Mouse (Mus musculus) midbrain, embryonic 10.5 days (tissue): ENCODE data around the gene Clca3b. TPM values are rescaled to one million over a fixed set of nuclear protein-coding genes. Genes with fewer than 3 reads are reported as not detected.
"Not testable (repeated sequence)": the region's sequence is repeated elsewhere in the genome, so short reads cannot be mapped to it uniquely, and the experiment has no call there.

ENCODE experiments used
- DNase-seq: peaks from one replicate; pipeline ENCODE4 v3.0.0-alpha.2; 2017; ENCODE audit warnings: low spot score
- H3K27ac ChIP-seq: fragments of 300-500 bp; sonication (generic); replicated peaks from 2 replicates; pipeline ENCODE4 v1.5.1; 2016; ENCODE audit warnings: mild to moderate bottlenecking
- H3K27me3 ChIP-seq: fragments of 300-500 bp; sonication (generic); 2 replicates; pipeline ENCODE4 v1.6.1; 2016; ENCODE audit warnings: low read depth, mild to moderate bottlenecking; ENCODE audit not compliant: poor library complexity, severe bottlenecking
- H3K36me3 ChIP-seq: fragments of 300-500 bp; sonication (generic); 2 replicates; pipeline ENCODE4 v1.6.1; 2016; ENCODE audit warnings: mild to moderate bottlenecking, moderate library complexity
- H3K4me1 ChIP-seq: fragments of 300-500 bp; sonication (generic); 2 replicates; pipeline ENCODE4 v1.6.1; 2016
- H3K4me3 ChIP-seq: fragments of 300-500 bp; sonication (generic); 2 replicates; pipeline ENCODE4 v1.5.1; 2016; ENCODE audit warnings: mild to moderate bottlenecking, moderate library complexity
- H3K9me3 ChIP-seq: fragments of 300-500 bp; sonication (generic); replicated peaks from 2 replicates; pipeline ENCODE4 v1.6.1; 2016; ENCODE audit warnings: mild to moderate bottlenecking
- WGBS: fragments of 180-500 bp; shearing (Covaris S2); methylation state at CpG from one replicate; pipeline ENCODE4 v1.1.7; 2016; 5-methylcytosine and 5-hydroxymethylcytosine counted together
- polyA plus RNA-seq: library from polyadenylated mRNA; unstranded; fragments of >200 nt; fragmentation: Nextera tagmentation; extraction: Ambion mirVana; gene quantifications from 2 replicates; pipeline ENCODE4 v1.2.1, GENCODE M21; 2016

Gene Clca3b
- polyA plus RNA-seq, 1 experiment from 2014 or later: not detected

DNA sequence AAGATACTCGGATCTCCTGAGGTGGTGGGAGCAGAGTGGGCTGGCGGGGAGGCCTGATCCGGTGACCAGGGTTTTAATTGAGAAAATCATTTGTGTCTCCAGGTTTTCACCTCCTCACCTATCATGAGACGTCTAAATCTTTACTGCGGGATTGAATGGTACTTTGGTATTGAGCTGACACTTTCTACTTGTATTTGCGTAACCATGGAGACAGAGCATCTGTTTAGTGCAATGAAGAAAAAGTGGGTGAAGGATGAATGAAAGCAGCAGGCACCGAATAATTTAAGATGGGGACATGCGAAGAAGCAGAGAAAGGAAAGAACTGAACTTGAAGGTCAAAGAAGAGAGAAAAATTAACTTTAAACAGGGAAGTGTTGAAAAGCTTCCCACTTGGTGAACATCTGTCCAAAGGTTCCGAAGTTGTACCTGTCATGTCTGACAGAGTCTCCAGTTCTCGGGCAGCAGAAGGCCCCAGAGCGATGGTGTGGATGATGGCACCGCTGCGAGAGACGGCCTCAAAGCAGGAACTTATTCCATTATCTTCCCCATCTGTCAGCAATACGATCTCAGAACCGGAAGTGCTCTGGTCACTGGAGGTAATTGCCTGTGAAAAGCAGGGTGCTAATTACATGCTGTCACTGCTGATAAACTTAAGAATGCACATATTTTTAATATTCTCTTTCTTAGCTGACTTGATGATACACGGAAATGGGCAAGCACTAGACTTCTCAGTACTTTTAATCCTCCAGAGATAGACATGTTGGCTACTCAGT is 40.8 kb downstream of the Clca3b start:
- 80% methylated on average over 15 of the region's 17 CpGs for WGBS

DNA sequence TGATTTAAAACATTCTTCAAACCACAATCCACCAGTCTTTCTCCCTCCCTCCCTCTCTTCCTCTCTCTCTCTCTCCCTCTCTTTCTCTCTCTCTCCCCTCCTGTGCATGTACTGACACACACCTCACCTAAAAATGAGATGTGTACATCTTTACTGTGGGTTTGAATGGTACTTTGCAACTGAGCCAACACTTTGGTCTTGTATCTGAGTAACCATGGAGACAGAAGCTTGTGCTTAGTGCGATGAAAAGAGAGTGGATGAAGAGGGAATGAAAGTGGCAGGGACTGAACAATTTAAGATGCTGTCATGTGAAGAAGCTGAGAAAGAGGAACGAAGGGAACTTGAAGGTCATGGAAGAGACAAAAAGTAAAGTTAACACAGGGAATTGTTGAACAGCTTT is 42.5 kb downstream of the Clca3b start:
- not testable (repeated sequence) for H3K9me3 ChIP-seq, H3K27me3 ChIP-seq, H3K36me3 ChIP-seq, H3K4me3 ChIP-seq, H3K4me1 ChIP-seq, H3K27ac ChIP-seq, DNase-seq
- 75% methylated on average over 2 of the region's 2 CpGs for whole genome bisulfite sequencing

More for the DNA sequence above, 40.8 kb downstream of the Clca3b start:
- not testable (repeated sequence) for H3K4me3 ChIP-seq, H3K36me3 ChIP-seq, H3K27ac ChIP-seq, H3K4me1 ChIP-seq, H3K27me3 ChIP-seq, DNase-seq, H3K9me3 ChIP-seq

DNA sequence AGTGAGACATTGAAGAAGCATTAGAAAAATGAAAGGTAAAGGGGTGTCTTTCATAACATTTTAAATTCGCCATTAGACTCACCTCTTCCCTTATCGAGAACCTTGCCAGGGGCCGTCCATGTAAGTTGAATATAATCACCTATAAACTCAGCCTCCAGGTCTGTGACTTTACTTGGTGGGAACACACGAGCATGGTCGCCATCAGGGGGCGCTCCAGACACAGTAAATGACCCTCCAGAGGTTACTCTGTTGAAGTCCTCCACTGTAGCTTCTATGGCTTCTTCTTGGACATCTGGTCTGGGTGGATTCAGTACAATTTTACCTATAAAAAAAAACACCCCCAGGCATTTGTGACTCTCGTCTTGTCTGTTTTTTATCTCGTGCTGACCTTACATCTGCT is 47.3 kb downstream of the Clca3b start:
- WGBS: 38% methylated on average over 8 of the region's 8 CpGs
- Histone ChIP-seq H3K27me3 (no peaks in the 10 kb centered on the region), H3K4me1 (no peaks in the 10 kb centered on the region), H3K36me3 (no peaks in the 10 kb centered on the region), H3K9me3 (no peaks in the 10 kb centered on the region), H3K27ac (no peak overlapping the region), H3K4me3 (no peak overlapping the region)
- peak; percentile 30 for DNase-seq

DNA sequence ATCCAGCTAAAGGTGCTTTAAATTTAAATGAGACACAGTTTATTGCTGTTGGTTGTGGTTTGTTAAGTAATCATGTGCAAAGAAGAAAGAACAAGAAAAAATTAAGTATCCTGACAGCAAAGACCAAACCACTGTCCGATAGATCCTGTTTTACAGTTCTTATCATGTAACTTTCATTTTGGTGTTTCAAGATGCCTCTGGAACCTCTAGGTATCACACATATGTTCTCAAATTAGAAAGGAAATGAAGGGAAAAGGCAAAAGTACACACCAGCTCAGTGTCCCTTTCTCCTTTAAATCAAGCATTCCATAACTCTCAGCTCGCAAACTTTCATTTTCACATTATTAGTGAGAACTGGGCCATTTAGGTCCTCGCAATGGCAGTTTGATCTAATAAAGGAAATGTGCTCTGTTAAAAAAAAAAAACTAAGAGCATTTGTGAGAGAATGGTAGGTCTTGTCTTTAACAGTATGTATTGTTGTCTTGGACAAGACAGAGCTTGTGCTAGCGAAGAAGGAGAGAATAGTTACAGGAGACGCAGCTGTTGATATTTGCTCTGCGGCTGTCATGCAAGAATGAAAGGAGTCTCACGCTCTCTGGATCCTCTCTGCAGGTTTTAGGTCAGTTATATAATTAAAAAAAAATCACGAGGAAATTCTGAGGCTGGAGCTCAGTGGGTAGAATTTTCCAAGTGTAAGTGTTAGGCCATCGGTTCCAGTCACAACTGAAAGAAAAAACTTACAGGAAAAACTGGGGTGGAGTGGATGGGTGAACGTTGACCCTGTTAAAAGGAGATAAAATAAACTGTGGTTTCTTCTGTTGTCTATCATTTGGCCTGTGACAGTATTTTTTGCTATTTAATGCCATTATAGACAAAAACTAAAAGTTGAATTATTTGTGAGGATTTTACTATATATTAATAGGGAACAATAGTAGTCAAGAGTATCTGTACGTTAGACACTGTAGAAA is 63.7 kb downstream of the Clca3b start:
- H3K4me3 ChIP-seq: no peak overlapping the region
- WGBS: 90% methylated on average over 11 of the region's 11 CpGs

More for the DNA sequence above, 63.7 kb downstream of the Clca3b start:
- Histone ChIP-seq H3K27ac (no peak overlapping the region), H3K9me3 (no peaks in the 10 kb centered on the region), H3K4me1 (no peaks in the 10 kb centered on the region), H3K27me3 (no peaks in the 10 kb centered on the region), H3K36me3 (no peaks in the 10 kb centered on the region)
- no peak for DNase-seq

Other genes starting within 250 kb of the Clca3b start
- gene Sh3glb1, start 129.0 kb downstream of the Clca3b start, polyA plus RNA-seq: 65.2 and 71.0 TPM in 2 replicates
- not detected in 2 replicates for gene Clca3a1, start 88.4 kb downstream of the Clca3b start, polyA plus RNA-seq
- not detected in 2 replicates for gene Clca3a2, start 29.9 kb downstream of the Clca3b start, polyA plus RNA-seq
- not detected in 2 replicates for gene Clca4b, start 83.2 kb upstream of the Clca3b start, polyA plus RNA-seq
- gene Clca4a, start 125.7 kb upstream of the Clca3b start, polyA plus RNA-seq: not detected in 2 replicates
- not detected in 2 replicates for gene Clca1, start 183.4 kb upstream of the Clca3b start, polyA plus RNA-seq